Mouse (Mus musculus) left cerebral cortex, adult 8-10 months (tissue): ENCODE measurements around the gene Bclaf3. TPM values are rescaled to one million over a fixed set of nuclear protein-coding genes. Genes with fewer than 3 reads are reported as not detected.

Experiments
- DNase-seq, 2 experiments: peaks; one replicate each; pipeline ENCODE4 v3.0.0; 2022; ENCODE audit warnings: low spot score in 2 of 2
- total RNA-seq, 4 experiments: library from RNA; stranded (reverse); gene quantifications; 2 replicates each; pipeline ENCODE4 v1.2.4; 2022

Bclaf3 gene
- total RNA-seq, 4 experiments from 2014 or later: 8.5 to 10.5 (median 9.5) TPM

- DNase-seq: peak; percentile 12 to 41
These were observed 100.6 kb downstream of the Bclaf3 start, which contains the start of gene Sh3kbp1 for GRCm38 (mm10) chrX:159626907-159627587. Sh3kbp1 (plus strand) TSS chrX:159627272.

- peak in 1 of 2 experiments; percentile 7 for DNase-seq
These were observed 101.4 kb downstream of the Bclaf3 start for GRCm38 (mm10) chrX:159627588-159628566.

- no peak for DNase-seq
These were observed 102.1 kb downstream of the Bclaf3 start for GRCm38 (mm10) chrX:159628629-159629028.

GRCm38 (mm10) chrX:159629203-159629602, 102.7 kb downstream of the Bclaf3 start:
- no peak for DNase-seq

- DNase-seq: no peak
These were observed 112.2 kb downstream of the Bclaf3 start for GRCm38 (mm10) chrX:159638500-159639227.

GRCm38 (mm10) chrX:159639991-159640390, 113.5 kb downstream of the Bclaf3 start:
- no peak for DNase-seq

Other genes starting within 250 kb of the Bclaf3 start
- 100 to 1,000 TPM; 108 to 137 (median 123) TPM for gene Eif1ax, start 154.5 kb upstream of the Bclaf3 start, total RNA-seq
- gene Map7d2, start 112.1 kb upstream of the Bclaf3 start, total RNA-seq: 100 to 1,000 TPM; 103 to 131 (median 112) TPM
- gene Sh3kbp1, start 100.6 kb downstream of the Bclaf3 start, total RNA-seq: 10 to 100 TPM; 56.2 to 61.8 (median 59.0) TPM